Mouse (Mus musculus) kidney, adult 8-10 months (tissue): ENCODE data around the gene Ssbp4.
A peak's percentile ranks its signal among the peaks of the same experiment; 100 is the strongest.

Experiments used
- DNase-seq, 2 experiments: peaks; one replicate each; pipeline ENCODE4 v3.0.0; 2022

Gene Ssbp4

GRCm38 (mm10) chr8:70585258-70585652 lies 23.4 kb downstream of the Ssbp4 start:
- DNase-seq, result peak in 1 of 2 experiments; percentile 69

DNA sequence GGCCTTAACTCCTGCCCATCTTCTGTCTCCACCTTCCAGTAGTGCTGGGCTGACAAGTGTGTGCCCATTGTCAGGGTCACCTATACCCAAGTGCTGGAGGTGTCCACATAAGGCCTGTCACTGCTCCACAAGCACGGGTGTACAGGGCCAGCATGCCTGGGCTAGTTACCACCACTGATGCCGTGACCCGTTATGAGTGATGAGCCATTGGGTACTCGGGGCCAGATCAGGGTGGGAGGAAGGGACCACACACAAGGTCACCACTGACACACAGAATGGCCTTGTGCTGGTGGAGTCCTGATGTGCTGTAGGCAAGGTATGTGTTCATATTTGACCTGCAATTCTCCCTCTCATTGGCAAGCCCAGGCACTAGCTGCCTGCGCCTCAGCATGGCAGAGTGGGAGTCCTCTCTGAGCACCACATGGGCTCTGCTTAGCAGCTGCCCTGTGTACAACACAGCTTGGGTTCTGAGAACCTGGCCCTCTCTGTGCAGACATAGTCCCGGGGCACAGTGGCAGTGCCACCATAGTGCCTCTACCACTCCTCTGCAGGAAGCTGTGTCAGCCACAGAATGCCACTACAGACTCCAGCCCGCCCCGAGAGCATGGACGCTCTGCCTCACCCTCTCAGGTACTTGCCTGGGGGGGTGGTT lies 23.9 kb downstream of the Ssbp4 start:
- DNase-seq, result no peak

DNA sequence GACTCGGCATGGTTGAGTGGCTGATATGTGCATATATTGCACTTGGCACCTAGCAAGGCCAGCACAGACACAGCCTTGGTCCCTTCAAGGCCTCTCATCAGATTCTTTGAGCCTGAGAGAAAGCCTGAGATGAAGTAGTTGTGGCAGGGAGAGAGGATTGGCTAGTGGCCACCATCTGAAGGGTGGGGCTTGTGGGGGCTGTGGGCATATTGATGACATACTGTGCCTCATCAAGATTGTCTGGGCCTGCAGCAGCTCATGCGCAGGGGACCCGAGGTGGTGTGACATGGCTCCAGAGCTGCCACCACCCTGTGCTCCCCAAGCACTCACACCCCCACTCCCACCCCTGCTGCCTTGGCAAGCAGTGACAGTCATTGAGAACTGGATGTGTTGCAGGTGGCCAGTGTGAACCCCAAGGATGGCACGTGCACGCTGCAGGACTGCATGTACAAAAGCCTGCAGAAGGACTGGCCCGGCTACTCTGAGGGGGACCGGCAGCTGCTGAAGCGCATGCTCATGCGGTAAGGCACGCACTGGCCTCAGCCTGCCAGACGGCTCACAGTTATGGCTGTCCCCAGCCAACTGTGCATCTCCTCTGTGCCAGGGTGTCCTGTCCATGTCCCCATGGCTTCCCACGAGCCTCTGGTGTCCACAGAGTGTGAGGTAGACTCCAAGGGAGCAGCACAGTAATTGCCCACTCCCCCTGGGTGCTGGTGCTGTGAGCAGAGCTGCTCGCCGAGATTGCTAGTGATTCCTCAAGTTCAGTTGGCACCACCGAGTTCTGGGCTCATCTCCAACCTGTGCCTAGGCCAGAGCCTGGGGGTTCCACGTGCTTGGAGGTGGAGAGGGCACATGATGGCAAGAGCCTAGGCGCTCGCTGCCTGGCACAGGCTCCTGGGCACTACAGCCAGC lies 24.9 kb downstream of the Ssbp4 start:
- no peak for DNase-seq

DNA sequence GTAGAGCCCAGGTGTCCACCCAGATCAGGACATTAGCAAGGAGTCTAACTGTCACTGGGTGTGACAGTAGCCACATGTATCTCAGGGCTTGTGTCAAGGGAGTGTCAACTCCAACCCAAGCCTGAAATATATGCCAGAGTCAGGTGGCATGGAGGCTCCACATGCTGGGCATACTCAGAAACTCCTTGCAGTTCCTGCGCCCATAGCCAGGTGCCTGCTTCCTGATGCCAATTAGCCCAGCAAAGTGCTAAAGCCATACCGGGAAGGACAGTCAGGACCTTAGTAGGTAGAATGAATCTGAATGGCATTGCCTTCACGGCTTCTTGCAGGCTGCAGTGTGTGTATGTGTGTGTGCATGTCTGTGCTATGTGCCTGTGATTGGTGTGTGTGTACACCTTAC lies 31.5 kb downstream of the Ssbp4 start:
- DNase-seq, result no peak

GRCm38 (mm10) chr8:70574915-70575314 lies 33.8 kb downstream of the Ssbp4 start:
- peak; percentile 73 to 77 for DNase-seq

DNA sequence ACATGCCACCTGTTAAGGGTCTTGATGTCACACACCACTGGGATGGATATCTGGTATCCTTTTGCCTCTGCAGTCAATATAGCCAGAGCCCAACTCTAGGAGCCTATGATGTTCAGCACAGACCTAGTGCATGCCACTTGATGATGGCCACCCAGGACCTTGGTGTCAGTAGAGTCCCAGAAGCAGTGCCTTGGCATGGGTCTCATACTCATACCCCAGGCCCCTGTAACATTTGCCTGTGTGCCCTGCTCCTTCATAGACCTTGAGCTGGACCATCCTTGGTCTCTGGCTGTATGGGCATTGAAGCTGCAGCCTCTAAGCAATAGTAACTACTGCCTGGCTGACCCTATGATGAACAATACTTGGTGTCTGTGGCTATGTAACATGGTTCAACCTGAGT lies 34.4 kb downstream of the Ssbp4 start:
- DNase-seq, result no peak

DNA sequence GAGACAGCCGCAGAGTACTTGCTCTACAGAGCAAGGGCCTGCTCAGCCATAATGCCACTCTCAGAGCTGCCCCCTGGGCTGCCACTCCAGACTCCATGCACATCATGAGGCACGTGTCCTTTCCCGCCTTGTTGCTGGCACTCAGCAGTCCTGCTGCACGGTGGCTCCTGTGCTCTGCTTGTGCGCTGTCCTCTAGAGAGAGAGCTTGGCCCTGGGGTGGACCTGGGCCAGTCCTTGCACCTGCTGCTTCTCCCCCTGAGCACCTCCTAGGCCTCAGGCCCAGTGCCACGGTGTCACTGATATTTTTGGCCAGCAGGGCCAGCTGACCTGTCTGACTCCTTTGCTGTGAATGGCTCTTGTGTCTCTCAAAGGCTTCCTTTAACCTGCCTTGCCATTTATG lies 37.7 kb downstream of the Ssbp4 start:
- DNase-seq, result no peak

GRCm38 (mm10) chr8:70570360-70570759 lies 38.3 kb downstream of the Ssbp4 start:
- no peak for DNase-seq

- peak; percentile 55 to 61 for DNase-seq
Observed at GRCm38 (mm10) chr8:70565561-70565960, 43.1 kb downstream of the Ssbp4 start.

GRCm38 (mm10) chr8:70564696-70565235 lies 43.9 kb downstream of the Ssbp4 start:
- no peak for DNase-seq

- DNase-seq, result no peak
Observed at GRCm38 (mm10) chr8:70563763-70564387, 44.8 kb downstream of the Ssbp4 start.

GRCm38 (mm10) chr8:70562802-70563201 lies 45.9 kb downstream of the Ssbp4 start:
- no peak for DNase-seq

DNA sequence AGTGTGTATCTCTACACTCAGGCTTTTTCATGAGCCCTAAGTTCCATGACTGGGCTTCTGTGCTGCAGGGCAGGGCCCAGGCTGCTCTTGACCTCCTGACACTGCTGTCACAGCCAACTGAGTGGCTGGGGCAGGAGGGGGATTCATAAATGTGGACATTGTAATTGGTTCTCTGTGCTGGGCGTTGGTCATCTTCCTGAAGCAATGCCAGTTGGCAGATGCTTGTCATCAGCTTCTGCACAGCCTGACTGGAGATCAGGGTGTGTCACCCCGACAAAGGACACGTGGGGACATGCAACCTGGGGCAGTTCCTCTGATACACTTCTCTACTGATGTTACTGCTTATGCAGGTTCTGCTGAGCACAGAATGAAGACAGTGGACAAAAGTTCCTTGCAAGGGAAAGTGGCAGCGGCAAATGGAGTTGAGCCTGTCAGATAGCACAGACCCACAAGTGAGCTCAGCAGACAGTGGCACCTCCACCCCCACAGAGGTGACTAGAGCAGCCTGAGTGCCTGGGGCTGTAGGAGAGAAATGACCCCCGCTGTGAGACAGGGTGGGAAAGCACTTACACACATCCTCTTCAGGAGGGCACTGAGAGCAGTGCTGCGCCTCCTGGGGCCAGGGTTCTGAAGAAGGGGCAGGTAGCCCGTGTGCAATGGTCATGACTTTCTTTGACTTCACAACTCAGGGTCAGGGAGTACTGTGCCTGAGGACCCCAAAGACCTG lies 46.7 kb downstream of the Ssbp4 start:
- no peak for DNase-seq

DNA sequence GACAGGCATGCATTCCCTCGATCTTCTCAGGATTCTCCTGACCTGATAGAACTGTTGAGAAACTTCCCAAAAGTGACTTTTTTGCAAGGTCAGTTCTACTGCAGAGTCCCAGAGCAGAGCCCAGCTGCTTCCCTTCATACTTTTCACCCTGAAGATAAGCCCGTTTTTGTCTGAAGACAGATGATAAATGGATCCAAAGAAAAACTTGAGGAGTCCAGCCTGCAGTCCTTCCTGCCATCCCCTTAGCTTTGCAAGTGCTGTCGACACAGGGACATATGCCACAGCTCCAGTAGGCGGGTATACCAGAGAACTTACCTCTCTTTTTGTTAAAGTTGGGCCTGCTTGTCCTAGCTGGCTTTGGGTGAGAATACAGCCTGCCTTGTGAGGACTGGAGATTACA lies 47.3 kb downstream of the Ssbp4 start:
- DNase-seq, result no peak

DNA sequence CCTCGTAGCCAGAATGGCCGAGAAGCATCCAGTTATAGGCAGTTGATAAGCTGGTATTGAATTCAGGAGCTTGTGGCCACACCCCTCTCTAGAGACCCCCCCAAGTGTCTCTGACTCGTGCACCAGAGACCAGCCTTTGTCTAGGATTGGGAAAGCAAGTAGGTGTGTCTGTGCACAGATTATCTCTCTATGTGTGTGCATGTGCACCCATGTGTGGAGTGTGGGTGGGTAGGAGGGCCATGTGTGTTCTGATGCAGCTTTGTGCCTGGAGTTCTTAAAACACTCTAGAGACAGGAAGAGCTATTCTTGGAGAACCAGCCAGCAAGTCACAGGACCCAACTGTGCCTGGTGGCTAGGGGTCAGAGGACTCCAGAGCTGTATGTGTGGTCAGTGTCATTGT lies 48.1 kb downstream of the Ssbp4 start:
- no peak for DNase-seq

DNA sequence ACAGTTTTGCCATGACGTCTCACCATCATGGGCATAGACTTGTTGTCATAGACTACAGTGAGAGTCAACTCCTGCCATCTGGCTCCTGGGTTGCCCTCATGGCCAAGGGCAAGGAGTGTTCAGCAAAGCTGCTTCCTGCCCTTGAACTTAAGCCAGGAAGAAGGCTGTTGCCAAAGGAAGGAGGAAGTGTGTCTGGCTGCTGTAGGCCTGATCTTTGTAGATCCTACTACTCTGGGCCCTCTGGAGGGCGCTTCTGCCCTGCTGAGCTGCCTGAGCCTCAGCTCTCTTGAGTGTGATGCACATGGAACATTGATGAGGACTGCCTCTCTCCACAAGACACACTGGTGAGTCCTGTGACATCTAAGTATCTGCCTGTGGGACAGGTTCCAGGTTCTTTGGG lies 48.6 kb downstream of the Ssbp4 start:
- peak; percentile 71 to 75 for DNase-seq

DNA sequence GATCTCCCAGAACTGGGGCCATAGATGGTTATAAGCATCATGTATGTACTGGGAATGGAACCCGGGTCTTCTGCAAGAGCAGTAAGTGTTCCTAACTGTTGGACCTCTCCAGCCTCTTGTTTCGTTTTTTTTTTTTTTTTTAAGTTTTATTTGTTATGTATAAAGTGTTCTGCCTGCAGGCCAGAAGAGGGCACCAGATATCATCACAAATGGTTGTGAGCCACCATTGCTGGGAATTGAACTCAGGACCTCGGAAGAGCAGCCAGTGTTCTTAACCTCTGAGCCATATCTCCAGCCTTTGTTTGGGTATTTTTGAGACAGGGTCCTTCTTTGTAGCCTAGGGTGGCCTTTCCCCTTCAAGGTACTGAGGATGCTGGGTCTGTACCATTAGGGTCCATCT lies 49.7 kb downstream of the Ssbp4 start:
- no peak for DNase-seq

DNA sequence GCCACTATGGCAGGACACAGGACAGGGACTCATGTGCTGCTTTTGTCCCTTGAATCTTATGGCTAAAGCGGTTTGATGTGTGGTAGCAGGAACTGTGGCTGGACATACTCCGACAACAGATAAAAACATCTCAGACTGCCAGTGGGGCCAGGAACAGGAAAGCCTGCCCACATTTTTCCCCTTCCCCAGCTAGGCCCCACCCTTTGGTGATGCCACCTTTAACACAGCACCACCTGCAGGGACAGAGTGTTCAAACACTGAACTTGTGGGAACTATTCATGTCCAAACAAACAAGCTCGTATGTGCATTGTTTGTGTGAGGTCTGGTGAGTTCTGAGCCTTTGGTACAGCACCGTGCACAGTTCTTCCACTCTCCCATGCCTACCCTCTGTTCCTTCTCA lies 50.3 kb downstream of the Ssbp4 start:
- no peak for DNase-seq

- DNase-seq, result no peak
Observed at GRCm38 (mm10) chr8:70555079-70555747, 53.5 kb downstream of the Ssbp4 start.

- DNase-seq, result peak; percentile 57 to 64
Observed at GRCm38 (mm10) chr8:70553740-70554139, 54.9 kb downstream of the Ssbp4 start.

GRCm38 (mm10) chr8:70552836-70553235 lies 55.8 kb downstream of the Ssbp4 start:
- no peak for DNase-seq

- DNase-seq, result no peak
Observed at GRCm38 (mm10) chr8:70551558-70552161, 57.0 kb downstream of the Ssbp4 start.
